Mouse (Mus musculus): ENCODE data around the gene Zbtb39. TPM values are rescaled to one million over a fixed set of nuclear protein-coding genes. Genes with fewer than 3 reads are reported as not detected.

The Zbtb39 gene
- polyA plus RNA-seq, 3 experiments from 2014 or later, result 0.31 to 0.95 (median 0.64) TPM

Other genes starting within 250 kb of the Zbtb39 start
- gene Stac3, start 237.9 kb upstream of the Zbtb39 start, polyA plus RNA-seq (2017; shearing (Covaris generic)), result under 1 TPM in 1 of 3 experiments, not detected in 2; 0.35 TPM
- gene Ndufa4l2, start 224.6 kb upstream of the Zbtb39 start, polyA plus RNA-seq (2017; shearing (Covaris generic)), result not detected
- gene Shmt2, start 217.1 kb upstream of the Zbtb39 start, polyA plus RNA-seq (2017; shearing (Covaris generic)), result 10 to 100 TPM; 38.2 to 43.2 (median 42.9) TPM
- not detected for gene Nxph4, start 205.0 kb upstream of the Zbtb39 start, polyA plus RNA-seq (2017; shearing (Covaris generic))
- gene Lrp1, start 118.4 kb upstream of the Zbtb39 start, polyA plus RNA-seq (2017; shearing (Covaris generic)), result 1 to 10 TPM in 1 of 3 experiments, under 1 TPM in 1, not detected in 1; 0.04 to 1.4 TPM
- gene Stat6, start 96.6 kb upstream of the Zbtb39 start, polyA plus RNA-seq (2017; shearing (Covaris generic)), result 100 to 1,000 TPM; 148 to 195 (median 176) TPM
- gene Nemp1, start 72.6 kb upstream of the Zbtb39 start, polyA plus RNA-seq (2017; shearing (Covaris generic)), result 1 to 10 TPM; 3.7 to 5.9 (median 5.7) TPM
- 1 to 10 TPM; 7.5 to 9.5 (median 7.8) TPM for gene Nab2, start 71.0 kb upstream of the Zbtb39 start, polyA plus RNA-seq (2017; shearing (Covaris generic))
- gene Myo1a, start 34.4 kb upstream of the Zbtb39 start, polyA plus RNA-seq (2017; shearing (Covaris generic)), result not detected
- not detected for gene Tac2, start 15.1 kb upstream of the Zbtb39 start, polyA plus RNA-seq (2017; shearing (Covaris generic))
- under 1 TPM; 0.14 to 0.44 (median 0.37) TPM for gene Gpr182, start 12.2 kb downstream of the Zbtb39 start, polyA plus RNA-seq (2017; shearing (Covaris generic))
- gene Rdh1, start 20.2 kb downstream of the Zbtb39 start, polyA plus RNA-seq (2017; shearing (Covaris generic)), result under 1 TPM in 2 of 3 experiments, not detected in 1; 0.28 TPM
- gene Rdh16f1, start 20.2 kb downstream of the Zbtb39 start, polyA plus RNA-seq (2017; shearing (Covaris generic)), result 1 to 10 TPM in 1 of 3 experiments, under 1 TPM in 1, not detected in 1; 0.36 to 1.1 TPM
- 1 to 10 TPM in 1 of 3 experiments, not detected in 2; 1.3 TPM for gene Rdh9, start 36.8 kb downstream of the Zbtb39 start, polyA plus RNA-seq (2017; shearing (Covaris generic))
- gene Rdh16, start 61.6 kb downstream of the Zbtb39 start, polyA plus RNA-seq (2017; shearing (Covaris generic)), result not detected
- not detected for gene Rdh19, start 110.4 kb downstream of the Zbtb39 start, polyA plus RNA-seq (2017; shearing (Covaris generic))
- not detected for gene Rdh16f2, start 126.9 kb downstream of the Zbtb39 start, polyA plus RNA-seq (2017; shearing (Covaris generic))
- gene Rdh7, start 149.3 kb downstream of the Zbtb39 start, polyA plus RNA-seq (2017; shearing (Covaris generic)), result not detected
- gene Sdr9c7, start 159.0 kb downstream of the Zbtb39 start, polyA plus RNA-seq (2017; shearing (Covaris generic)), result not detected

Data from inflammation-experienced regulatory T-cells, adult 6 months (primary cell).